Mouse (Mus musculus) B cell, adult 2 months (primary cell): ENCODE data around the gene Stoml1.
"Not testable (repeated sequence)": the region's sequence is repeated elsewhere in the genome, so short reads cannot be mapped to it uniquely, and the experiment has no call there.

Source experiments
- DNase-seq, 2 experiments: peaks; one replicate each; pipeline ENCODE4 v3.0.0; 2022

Gene Stoml1

DNA sequence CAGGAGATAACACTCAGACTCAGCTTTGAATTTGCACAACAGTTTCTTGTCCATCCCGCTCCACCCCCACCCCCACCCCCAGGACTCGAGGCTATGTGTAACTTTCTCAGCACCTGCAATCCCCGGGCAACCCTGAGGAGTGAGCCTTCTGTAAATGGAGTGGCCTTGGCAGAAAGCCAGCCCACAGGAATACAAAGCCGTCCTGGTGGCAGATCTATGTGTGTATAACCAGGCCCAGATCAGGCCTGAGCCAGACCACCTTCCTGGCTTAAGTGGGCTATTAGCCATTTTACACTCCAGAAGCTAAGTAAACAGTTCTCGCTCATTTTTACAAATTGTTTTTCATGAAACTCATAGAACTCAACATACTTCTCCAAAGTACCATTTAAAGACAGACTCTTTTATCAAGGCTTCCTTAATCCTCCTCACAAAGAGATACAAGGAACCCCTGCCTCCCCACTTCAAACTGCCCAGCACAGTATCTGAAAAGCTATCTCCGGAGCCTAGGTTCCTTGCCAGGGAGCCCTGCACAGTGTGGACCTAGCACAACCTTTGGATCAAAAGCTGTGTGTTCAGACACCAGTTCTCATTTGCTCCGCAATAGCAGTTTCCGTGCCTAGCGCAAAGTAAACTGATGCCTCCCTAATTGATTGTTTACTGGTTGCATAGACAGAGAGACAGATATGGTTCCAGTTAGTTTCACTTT lies 11.0 kb upstream of the Stoml1 start:
- no peak for DNase-seq

DNA sequence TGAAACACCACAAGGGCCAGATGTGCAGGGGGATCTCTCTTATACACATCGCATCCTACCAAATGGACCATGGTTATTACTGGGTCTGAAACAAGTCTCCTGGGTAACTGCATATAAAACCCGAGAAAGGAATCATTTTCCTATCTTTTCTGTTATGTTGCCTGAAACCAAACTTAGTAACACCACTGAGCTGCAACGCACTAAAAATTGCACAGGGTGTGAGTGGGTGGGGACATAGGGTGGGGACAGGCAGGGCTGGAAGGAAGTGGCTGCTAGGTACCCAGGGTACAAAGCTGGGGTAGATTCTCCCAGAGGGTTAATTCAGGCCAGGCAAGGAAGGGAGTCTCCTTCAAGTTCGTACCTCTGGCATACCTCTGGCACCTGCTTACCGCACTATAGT lies 10.3 kb upstream of the Stoml1 start:
- no peak for DNase-seq

DNA sequence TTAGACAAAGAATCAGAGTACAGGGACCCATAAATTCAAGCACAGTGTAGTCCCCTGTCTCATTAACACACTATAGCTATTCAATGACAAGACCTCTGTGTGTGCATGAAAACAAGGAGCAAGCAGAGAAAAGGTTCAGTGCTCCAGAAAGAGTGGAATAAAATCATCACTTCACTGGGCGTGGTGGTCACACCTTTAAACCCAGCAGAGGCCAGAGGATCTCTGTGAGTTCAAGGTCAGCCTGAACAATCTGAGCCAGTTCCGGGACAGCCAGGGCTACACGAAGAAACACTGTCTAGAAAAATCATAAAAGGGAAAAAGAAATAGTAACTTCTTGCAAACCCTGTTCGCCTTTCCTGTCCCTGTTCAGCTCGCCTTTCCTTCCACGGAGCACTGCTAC lies 9.3 kb upstream of the Stoml1 start:
- DNase-seq, result no peak

DNA sequence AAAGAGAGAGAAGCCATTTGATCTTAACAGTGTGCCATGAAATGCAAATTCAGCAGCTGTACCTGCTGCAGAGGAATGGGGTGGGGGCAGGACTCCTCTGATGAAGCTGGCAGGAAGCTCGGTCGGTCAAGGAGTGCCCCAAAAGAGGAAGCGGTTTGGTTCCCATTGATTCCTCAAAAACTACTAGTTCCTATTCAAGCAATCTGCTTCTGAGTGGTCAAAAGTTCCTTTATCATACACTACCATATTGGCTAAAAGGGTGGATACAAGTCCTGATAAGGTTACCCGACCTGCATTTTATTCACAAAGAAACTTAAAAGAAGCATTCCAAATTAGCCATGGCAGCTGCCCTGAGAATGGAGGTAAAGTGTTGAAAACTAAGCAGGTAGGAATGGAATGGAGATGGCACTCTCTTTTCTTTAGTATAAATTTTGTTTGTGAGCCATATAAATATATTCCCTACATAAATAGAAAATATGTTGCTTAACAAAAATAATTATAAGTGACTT lies 6.8 kb upstream of the Stoml1 start:
- DNase-seq, result peak; percentile 36 to 41

DNA sequence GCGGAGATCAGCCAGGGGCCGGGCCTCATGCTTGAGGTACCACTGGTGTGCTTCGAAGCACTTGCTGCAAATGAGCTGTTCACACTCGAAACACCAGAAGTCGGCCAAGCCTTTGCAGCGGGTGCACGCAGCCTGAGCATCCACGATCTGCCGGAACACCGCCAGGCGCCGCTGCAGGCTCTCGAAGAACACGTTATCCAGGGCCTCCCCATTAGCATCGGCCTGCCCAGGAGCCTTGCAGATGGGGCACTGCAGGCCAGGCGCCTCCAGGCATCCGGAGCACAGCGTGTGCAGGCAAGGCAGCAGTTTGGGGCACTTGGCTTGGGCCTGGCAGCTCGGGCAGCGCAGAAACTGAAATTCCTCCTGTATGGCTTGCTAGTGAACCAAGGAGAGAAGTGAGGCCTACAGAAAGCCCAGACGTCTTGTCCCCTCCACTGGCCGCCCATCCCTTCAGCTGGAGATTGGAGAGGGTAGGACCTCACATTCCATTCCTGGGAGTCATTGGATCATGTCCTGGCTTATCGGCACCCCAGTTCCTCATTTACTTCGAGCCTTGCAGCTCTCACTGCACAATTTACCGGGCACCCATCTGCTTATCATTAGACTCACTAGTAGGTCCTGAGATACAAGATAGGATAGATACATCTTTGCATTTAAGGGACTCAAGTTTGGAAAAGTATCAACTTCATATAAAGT lies 5.8 kb upstream of the Stoml1 start:
- DNase-seq, result peak; percentile 88 to 89

DNA sequence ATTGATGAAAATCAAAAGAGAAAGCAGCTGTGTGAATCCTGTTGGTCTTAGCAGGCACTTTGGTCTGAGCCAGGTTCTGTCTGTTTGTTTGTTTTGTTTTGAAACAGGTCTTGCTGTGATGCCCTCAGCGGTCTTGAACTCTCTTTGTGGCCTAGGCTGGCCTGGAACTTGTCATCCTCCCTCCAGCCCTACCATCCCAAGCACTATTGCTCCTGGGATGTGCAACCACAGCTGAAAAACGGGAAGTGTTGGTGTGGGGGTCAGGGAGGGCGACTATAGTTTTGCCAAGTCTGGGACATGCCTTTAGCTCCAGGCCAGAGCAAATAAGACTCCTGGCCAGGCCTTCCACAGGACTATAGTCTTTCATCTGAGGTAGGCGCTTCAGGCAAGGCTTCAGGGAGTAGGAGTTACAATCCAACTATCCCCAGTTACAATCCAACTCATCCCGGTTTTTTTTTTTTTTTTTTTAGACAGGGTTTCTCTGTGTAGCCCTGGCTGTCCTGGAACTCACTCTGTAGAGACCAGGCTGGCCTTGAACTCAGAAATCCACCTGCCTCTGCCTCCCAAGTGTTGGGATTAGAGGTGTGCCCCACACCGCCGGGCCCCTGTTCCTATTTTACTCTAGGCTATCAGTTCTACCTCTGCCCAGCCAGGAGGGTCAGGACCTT lies 4.1 kb upstream of the Stoml1 start:
- no peak for DNase-seq

DNA sequence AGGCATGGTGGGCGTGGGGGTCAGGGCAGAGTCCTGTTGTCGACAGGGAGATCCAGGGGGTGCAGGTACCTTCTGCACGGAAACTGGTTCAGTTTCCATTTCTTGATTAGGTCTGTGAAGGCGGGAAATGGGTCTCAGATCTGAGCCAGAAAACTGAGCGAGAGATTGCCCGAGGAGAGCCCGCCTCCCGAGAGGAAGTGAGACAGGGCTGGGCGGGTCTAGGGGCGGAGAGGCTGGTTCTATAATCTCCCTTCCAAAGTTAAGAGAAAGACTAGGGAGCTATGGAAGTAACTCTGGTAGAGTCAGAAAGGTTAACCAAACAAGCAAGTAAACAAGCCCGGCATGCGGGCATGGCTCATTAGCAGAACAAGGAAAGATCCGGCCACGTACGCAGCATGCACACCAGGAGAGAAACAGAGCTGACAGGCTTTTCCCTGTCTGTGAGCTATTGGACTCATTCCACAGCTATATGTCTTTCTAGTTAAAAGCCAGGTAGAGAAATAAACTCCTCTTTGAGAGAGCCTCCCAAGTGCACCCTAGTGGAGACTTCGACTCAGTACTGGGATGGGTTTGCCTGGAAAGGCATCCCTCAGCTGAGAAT lies 3.3 kb upstream of the Stoml1 start, which contains the start of gene Pml:
Gene Pml, minus strand, starts transcription at position 195 of the 601 bp plus-strand sequence.
- DNase-seq, result peak; percentile 78 to 80

DNA sequence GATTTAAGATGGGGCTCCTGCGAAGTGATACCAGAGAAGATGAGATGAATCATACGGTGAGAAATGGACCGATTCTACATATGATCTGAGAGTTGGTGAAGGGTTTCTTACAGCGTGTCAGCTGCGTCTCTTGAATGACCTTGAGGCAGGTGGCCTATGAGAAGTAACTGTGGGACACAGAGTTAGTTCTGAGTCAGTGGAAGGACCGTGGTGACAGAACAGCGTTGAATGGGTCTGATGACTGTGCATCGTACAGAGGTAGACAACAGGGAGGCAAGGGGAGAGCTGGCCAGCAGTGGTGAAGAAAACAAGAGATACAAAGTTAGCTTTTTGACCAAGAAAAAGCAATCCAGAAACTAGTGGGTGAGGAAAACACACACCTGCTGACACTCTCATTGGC lies 2.6 kb upstream of the Stoml1 start:
- peak in 1 of 2 experiments; percentile 32 for DNase-seq

DNA sequence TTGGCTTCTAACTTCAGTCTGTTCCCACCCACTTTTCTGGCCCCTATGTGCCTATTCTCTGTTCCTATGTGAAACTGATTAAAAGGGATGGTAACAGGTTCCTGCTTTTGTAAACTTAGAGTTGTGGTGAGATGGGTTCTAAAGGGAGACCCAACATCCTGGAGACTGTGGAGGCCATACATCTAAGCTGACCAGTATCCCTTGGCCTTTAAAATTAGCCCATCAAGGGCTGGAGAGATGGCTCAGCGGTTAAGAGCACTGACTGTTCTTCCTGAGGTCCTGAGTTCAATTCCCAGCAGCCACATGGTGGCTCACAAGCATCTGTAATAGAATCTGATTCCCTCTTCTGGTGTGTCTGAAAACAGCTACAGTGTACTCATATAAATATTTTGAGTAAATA lies 2.2 kb upstream of the Stoml1 start:
- not testable (repeated sequence) for DNase-seq

DNA sequence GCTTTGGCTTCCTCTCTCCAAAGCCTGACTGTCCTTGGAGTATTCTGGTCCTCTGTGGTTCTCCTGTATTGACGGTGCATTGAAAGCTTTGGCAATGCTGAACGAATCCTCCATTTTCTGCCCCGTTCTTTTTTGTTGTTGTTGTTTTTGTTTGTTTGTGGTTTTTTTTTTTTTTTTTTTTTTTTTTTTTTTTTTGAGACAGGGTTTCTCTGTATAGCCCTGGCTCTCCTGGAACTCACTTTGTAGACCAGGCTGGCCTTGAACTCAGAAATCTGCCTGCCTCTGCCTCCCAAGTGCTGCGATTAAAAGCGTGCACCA lies 800 bp downstream of the Stoml1 start:
- DNase-seq, result not testable (repeated sequence)

DNA sequence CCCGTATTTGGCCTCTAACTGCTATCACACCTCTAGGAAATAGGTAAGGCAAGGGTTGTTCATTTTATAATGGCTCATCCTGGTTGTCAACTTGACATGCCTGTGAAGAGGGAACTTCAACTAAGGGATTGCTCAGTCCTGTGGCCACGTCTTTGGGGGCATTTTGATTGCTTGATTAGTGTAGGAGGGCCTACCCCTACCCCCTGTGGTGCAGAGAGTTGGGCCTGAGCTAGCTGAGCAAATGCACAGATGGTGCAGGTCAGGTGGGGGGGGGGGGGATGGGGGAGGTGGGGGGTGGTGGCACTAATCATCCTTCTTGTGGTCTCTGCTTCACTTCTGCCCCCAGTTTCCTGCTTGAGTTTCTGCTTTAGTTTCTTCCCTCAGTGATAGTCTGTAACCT lies 2.1 kb downstream of the Stoml1 start:
- peak; percentile 36 to 42 for DNase-seq

DNA sequence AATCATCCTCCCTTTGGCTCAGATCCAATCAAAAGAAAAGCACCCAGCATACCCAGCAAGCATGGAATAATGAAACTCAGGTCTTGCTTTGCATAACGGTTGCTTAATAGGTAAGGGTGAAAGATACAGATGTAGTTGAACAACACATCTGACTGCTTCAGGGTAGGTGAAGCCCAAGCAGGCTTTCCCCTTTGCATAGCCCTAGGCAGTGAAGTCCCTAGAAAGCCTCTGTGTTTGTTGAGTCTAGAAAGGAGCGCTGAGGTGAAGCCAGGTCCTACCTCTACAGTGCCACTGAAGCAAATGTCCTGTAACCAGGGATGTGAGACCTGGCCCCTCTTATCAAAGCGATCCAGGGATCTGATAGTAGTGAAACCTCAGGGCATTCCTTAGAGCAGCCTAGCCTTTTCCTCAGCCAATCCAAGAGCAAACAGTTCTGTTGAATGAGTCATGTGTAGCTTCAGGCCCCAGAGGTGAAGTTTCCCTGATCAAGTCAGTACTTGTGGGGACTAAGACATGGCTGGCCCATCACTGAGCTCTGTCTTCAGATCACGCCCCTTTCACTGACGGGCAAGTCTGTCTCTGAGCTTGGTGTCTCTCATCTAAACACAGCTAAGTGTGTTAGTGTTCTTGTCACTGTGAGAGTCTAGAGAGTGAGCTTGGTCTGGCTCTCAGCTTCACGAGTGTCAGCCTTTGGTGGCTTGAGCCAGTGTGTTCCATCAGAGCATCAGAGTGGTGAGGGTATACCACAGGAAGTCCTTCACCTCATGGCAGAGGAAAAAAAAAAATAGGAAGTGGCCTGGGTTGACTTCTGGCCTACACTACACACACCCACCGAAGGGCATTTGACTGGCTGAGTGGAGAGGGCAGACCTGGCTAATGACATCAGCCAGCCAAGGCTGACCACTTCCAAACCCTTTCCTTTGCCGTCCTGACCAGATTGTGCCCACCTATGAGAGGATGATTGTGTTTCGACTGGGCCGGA lies 3.0 kb downstream of the Stoml1 start:
- peak; percentile 38 to 43 for DNase-seq

DNA sequence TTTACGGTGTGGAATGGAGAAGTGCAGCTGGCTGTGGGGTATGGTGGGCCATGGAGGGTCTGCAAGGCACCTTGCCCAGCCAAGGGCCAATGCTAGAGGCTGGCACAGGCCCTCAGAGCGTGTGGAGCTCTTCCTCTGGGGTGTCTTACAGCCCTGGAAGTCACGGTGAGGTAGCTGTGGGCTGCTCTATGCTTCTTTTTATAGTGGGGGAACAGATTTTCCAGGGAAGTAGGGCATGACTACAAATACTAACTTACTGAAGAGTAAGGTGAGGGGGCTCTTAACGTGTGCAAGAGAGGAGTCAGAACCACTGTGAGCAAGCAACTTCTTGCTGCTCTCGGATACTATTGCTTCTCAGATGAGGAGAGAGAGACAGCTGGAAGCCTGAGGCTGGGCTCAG lies 9.5 kb downstream of the Stoml1 start:
- DNase-seq, result no peak

DNA sequence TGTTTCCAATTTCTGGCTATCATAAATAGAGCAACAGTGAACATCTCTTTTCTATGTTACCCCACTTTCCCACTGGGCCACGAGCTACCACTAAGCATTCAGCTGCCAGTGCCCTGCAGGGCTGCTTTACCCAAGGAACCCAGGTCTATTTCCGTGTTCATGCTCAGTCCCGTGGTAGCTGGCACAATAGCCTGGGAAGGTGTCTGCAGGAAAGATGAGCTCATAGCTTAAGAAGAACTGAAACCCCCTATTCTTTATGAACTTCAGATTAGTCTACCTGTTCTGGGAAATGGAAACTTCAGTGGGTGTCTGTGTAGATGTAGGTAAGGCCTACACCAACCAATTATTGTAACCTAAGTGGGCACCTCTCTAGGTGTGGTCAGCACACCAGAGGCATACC lies 12.4 kb downstream of the Stoml1 start:
- peak in 1 of 2 experiments; percentile 40 for DNase-seq

DNA sequence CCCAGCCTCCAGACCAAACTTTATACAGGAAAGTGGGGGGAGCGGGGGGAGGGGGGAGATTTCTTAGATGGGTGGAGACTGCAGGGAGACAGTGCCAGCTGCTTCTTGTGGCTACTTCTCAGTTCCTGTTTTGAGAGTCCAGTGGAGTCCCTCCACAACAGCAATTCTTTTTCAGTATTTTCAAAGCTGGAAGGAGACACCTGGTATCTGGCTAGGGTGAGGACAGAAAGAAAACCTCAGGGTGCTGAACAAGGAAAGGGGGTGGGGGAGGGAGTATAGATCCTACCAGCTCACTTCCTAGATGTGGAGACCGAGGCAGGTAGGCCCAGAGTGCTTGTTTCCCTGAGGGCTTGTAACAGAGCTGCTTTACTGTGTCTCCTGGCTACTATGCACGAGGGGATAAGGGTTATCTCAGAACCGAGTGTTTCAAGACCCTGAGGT lies 13.6 kb downstream of the Stoml1 start:
- peak; percentile 58 to 60 for DNase-seq

DNA sequence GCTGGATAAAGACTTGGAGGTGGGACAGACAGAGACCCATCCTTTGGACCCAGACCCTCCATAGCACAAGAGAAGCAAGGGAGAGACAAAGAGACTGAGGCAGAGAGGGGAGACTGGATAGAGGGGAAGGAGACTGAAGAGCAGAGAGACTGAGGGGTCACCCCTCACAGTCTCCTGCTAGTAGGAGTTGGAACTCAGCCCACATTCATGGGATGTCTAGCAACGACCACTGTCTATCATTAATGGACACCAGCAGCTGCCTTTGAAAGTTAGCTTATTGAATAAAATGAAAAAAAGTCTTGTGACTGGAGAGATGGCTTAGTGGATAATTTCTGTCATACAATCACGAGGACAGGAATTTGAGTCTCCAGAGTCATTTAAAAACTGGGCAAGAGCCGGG lies 14.1 kb downstream of the Stoml1 start:
- no peak for DNase-seq

DNA sequence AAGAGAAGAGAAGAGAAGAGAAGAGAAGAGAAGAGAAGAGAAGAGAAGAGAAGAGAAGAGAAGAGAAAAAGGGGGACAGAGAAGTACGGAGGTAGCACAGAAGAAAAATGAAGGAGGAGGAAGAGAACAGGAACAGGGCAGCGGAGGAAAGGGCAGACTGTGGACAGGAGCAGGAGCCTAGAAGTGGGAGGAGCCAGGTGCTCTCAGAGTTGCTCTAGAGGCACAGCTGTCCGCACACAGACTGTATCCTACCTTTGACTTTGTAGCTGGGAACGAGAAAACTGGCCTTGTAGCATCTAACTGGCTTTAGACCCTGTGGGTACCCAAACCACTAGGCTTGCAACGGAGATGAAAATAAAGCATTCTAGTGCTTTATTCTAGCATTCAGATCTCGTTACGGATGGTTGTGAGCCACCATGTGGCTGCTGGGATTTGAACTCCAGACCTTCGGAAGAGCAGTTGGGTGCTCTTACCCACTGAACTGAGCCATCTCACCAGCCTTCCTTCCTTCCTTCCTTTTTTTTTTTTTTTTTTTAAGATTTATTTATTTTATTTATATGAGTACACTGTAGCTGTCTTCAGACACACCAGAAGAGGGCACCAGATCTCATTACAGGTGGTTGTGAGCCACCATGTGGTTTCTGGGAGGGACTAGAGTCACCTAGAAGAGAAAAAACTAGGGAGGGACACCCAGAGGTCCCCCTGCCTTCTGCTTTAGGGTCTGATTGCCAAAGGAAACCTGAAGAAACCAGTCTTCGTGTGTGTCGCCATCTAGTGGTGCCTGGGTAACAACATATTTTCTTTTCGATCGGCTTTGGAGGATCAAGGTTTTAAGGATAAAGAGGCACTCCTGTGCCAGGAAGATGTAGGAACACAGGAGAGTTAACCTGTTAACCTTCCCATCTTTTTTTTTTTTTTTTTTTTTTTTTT lies 15.7 kb downstream of the Stoml1 start:
- DNase-seq, result peak; percentile 85 to 87

DNA sequence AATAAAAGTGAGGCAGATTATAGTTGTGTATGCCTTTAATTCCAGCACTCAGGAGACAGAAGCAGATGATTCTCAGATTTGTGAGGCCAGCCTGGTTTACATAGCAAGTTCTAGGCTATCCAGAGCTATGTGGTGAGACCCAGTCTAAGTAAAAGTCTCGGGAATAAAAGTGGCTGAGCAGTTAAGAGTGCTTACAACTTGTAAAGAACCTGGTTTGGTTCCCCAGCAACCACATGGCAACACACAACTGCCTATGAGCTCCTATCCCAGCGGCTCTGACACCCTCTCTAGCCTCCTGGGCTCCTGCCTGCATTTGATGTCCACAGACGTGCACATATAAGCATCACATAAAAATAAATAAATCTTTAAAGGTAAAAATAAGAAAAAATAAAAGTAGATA lies 17.1 kb downstream of the Stoml1 start:
- peak; percentile 35 to 39 for DNase-seq

DNA sequence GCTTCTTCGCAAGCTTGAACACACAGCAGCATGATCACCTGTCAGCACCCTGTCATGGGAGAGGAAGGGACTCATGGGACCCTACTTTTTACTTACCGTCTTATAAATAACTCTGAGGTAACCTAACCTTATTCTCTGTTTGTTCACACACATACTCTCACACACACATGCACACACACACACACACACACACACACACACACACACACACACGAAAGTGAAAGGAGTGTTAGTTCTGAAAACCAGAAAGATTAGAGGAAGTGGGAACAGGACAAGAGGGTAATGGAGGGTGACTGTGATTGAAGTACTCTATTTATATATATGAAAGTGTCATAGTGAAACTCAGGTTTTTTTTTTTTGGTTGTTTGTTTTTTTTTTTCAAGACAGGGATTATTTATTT lies 18.1 kb downstream of the Stoml1 start:
- peak; percentile 87 to 89 for DNase-seq

DNA sequence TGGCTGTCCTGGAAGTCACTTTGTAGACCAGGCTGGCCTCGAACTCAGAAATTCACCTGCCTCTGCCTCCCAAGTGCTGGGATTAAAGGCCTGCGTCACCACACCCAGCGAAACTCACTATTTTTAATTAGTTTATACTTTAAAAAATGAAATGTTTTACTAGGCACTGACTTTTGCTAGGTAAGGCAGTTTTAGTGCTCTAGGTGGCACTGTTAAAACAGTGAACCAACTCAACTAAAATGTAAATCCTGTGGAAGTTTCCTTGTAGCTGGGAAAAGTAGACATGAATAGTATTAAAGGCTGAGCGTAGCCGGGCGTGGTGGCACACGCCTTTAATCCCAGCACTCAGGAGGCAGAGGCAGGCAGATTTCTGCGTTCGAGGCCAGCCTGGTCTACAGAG lies 18.6 kb downstream of the Stoml1 start:
- peak; percentile 61 to 66 for DNase-seq

DNA sequence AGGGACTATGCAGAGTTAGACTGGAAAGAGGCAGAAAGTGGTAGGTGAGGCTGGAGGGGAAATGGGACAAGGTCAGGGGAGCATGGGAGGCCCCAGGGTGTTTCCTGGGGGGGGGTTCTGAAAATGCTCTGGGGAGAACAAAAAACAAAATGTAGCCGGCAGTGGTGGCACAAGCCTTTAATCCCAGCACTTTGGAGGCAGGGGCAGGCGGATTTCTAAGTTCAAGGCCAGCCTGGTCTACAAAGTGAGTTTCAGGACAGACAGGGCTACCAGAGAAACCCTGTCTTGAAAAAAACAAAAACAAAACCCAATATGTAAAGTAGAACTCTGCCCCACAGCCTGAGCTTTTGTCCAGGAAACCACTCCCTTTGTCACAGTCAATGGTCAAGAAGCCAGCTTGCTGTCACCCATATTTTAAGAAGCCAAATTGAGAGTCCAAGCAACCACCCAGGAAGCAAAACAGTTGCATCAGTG lies 19.1 kb downstream of the Stoml1 start:
- DNase-seq, result peak; percentile 66 to 67
